Mouse (Mus musculus) forelimb bud, embryonic 11.5 days (tissue): ENCODE measurements at regions not wholly inside any gene's neighbourhood (a gene's known extent, or its start where the extent isn't known, plus 50 kb on each side); places are given as distances from the start of the nearest gene placed in this dataset.

Experiments
- DNase-seq: peaks from one replicate; pipeline ENCODE4 v3.0.0-alpha.2; 2012; ENCODE audit warnings: low read depth, low spot score

DNA sequence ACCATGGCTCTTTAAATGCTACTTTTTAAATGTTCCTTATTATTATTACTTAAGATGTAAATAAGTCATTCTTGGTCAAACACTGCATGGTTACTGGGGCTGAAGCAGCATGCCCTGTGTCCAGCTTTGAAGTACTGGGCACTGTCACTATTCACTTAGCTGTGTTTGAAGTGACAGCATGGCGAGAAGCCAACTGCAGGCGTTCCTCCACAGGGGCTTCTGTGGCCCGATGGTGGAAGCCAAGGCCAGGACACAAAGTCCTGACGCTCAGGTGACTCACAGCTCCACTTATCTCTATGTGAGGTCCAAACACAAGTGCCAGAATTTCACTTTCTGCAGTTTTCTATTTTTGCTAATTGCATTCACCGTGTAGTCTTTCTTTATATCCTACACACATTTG, 65.3 kb downstream of the Cdca7 start:
- DNase-seq = no peak

- no peak for DNase-seq
Observed at GRCm38 (mm10) chr2:72545453-72545852, 69.5 kb downstream of the Cdca7 start.

- DNase-seq = no peak
Observed at GRCm38 (mm10) chr2:72546476-72546875, 70.5 kb downstream of the Cdca7 start.

DNA sequence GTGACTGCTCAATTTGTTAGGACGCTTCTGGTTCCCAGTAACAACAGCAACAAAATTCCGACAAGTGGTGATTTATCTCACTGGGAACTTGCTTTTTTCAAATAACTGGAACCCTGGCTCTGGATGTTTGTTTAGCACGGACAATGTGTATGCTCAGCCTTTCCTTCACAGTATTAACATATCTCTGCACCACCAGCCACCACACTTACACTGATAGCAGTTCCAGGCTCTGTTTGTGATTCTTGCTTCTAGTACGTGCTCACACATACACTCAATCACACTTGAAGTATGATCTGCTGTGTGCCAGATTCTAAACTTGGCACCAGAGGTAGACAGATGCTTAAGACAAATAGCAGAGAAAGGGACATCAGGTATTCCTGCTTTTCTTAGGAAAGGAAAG, 71.0 kb downstream of the Cdca7 start:
- no peak for DNase-seq

DNA sequence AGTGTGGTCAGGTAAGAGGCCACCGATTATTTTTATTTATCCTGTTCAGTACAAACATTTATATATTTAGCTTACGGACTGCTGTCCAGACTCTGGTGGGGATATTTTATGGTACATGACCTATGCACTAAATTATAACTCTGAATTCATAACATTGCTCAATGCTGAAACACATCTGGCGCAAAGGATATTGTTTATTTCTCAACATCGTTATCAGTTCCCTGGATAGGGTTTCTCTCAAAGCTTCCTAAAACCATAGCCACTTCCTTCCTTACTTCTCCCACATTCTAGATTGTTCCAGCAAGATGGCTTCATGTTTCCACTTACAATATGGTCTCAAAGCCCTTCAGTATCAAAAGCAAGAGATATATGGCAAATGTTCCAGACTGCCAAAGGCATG, 75.3 kb downstream of the Cdca7 start:
- DNase-seq = no peak

- DNase-seq = no peak
Observed at GRCm38 (mm10) chr2:72554603-72555002, 78.6 kb downstream of the Cdca7 start.

DNA sequence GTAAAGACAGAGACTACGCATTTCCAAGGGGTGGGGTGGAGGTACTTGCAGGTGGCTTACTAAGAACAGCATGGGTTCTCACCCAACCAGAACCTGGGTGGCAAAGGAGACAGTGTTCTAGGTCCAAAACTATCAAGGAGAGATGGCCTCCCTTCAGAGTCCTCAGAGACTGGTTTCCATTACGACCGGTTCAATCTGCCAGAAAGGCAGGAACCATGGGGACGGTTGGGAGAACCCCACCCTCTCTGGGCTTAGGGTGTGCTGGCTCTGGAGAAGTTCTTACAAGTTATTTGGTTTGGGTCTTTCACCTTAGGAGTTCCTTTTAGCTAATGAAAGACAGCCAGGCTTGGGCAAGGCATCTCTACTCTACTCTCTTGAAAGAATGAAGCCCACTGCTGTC, 79.2 kb downstream of the Cdca7 start:
- DNase-seq = no peak

- DNase-seq = no peak
Observed at GRCm38 (mm10) chr2:72555556-72555955, 79.6 kb downstream of the Cdca7 start.

DNA sequence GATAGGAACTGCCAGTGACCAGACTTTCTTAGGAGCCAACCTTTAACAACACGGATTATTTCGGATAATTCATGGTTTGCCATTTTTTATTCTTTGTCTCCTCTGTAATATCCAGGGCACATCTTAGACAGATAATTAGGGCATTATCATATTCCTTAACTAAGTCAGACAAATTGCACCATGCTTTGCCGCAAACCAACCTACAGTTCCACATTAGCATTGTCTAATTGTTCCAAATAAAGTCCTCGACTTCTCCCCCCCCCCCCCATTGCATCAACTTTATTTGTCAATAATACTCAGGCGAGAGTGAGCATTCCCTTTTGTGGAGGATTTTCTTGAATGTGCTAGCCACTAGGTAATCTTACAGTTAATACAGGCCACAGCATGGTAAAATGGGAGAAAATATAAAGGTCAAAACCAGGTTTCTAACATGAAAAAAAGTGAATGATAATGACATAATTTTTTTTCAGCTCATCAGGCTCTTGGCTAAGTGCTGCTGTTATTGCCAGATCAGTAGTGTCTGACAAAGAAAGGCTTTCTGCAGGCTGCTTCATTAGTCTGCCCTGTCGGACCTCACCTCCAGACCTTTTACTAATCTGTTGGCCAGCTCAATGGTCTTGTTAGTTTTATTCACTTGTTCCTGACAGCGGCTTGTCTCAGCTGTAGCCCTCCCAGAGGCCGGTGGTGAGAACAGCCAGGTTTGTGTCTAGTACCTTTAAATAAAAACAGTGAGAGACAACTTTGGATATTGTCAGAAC, 80.3 kb downstream of the Cdca7 start:
- DNase-seq = no peak

DNA sequence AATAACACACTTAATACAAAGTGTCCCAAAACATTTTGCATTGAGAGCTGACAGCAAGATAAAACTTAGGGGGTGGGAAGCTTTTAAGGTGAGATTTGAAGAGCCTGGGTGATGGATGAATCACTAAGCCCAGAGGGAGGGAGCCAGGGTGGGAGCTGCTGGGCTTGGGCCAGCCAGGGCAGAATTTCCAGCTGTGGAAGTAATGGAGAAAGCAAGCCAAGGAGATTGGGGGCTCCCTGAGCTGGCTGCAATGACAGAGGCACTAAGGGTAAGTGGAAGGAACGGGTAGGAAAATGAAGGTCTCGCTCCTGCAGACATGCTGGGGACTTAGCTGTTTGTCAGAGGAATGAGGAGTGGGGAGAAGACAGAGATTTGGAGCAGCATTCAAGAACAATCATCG, 81.2 kb downstream of the Cdca7 start:
- no peak for DNase-seq

GRCm38 (mm10) chr2:72557565-72558260, 81.8 kb downstream of the Cdca7 start:
- peak; percentile 83 for DNase-seq

GRCm38 (mm10) chr2:72561383-72561782, 85.4 kb downstream of the Cdca7 start:
- no peak for DNase-seq

DNA sequence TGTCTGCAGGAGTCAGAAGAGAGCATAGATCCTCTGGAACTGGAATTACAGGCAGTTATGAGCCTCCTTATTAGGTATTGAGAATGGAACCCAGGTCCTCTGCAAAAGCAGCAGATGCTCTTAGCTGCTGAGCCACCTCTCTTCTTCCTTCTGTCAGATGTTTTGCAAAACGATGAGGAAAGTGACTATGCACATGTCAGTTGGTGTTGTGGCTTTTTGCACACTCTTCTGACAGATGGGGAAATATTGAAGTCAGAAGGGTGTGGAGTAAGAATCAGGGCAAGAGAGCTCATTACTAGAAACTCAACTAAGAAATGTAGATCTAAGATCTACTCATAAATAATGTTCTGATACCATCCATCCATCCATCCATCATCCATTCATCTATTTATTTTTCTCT, 102.4 kb downstream of the Cdca7 start:
- no peak for DNase-seq

DNA sequence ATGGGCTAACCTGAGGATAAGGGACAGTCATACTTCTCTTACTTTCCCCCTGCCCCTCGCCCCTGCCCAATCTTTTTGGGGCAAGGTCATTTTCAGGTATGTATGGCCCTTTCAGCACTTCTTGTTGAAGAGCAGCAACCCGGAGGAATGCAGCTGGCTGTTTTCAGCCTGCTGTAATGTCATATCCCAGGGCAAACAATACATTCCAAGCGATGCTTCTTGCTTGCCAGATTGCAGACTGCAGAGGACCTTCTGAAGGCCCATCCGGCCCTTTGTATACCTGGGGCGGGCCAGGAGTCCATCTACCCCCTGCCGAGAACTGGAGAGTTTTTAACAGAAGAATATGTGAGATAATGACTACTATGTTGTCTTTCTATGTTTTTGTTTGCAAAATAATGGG, 105.2 kb downstream of the Cdca7 start:
- DNase-seq = no peak

- no peak for DNase-seq
Observed at GRCm38 (mm10) chr2:72588814-72589213, 112.9 kb downstream of the Cdca7 start.

GRCm38 (mm10) chr2:72592011-72592410, 116.1 kb downstream of the Cdca7 start:
- DNase-seq = no peak

DNA sequence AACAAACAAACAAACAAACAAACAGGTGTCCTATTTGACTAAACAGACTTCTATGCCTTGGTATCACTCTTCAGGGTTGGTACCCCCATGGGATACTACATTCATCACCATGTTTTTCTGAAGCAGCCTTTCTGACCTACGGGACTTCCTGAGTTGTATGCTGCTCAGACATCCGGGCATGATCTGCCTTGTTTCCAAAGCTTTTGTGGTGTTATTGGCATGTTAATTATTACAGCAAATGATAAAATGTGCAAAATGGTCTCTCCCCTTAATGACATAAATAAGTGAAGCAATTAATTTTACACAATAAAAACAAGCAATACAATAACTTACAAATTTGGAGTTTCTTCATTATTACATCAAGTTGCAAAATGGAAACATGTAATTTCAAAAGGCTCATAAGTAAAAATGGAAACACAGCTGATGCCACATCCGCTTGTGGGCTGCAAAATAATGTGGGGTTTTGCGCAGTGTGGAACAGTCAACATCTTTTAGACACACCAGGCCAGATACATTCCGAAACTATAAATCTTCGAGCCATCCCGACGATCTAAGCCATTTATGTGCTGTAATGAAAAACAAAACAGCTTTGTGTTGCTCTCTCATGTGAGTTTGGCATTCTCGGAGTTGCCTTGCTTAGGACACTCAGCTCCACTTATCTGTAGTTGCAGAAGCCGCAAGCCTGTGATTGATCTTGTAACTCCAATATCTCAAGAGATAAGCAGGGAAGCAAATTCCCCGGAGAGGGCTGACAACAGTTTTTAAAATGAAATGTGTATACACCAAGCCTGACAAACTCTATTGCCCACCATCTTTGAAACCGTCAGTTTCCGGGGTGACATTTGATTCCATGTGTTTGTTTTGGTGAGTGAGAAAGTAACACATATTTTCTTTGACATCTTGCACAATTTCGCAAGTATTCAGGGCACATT, 121.3 kb downstream of the Cdca7 start:
- DNase-seq = no peak

DNA sequence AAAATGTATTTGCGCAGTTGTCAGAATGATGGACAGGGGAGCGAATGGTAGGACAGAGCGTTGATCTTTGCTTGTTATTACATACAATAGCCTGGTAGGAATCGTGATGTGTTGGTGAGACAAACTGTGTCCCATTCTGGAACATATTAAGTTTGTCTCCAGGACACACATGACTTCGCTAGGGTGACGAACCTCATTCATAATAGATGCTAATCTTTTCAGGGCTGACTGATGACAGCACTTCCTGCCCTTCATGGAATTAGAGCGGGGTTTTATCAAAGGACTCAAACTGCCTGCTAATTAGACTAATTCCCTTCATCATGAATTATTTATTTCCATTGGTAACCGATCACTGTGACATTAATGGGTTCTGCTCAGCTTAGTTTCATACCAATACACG, 122.0 kb downstream of the Cdca7 start:
- DNase-seq = no peak

DNA sequence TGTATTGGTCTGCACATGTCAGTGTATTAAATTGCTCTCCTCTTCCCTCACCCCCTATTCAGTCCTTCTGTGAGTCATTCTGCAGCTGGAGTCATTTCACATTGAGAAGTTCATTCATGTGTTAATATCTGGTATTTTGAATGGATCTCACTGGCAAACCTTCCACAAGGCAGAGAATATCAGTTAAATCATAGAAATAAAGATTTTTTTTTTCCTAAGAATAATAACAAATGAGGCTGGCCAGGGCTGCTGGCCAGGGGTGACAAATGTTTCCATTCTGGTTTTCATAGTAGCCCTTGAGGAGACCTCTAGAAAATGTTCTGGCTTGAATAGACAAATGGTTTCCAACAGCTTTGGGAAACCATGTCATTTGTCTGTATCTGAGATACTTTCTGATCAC, 124.8 kb downstream of the Cdca7 start:
- no peak for DNase-seq

DNA sequence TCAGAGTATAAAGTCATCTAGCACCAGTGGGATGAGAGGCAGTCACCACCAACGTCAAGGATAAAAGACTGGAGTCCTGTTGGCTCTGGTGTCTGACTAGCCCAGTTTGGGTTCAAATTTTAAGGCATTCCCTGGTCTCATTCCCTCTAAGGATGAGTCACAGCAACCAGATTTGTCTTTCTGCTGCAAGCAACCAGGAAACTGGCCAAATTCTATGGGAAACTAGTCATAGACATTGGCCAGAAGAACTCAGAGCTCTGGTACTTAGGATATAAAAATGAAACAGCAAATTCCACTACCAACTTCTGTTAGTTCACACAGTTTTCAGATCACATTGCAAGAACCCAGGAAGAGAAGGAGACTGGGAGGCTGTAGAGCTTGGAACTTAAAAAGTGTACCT, 126.2 kb downstream of the Cdca7 start:
- DNase-seq = no peak

DNA sequence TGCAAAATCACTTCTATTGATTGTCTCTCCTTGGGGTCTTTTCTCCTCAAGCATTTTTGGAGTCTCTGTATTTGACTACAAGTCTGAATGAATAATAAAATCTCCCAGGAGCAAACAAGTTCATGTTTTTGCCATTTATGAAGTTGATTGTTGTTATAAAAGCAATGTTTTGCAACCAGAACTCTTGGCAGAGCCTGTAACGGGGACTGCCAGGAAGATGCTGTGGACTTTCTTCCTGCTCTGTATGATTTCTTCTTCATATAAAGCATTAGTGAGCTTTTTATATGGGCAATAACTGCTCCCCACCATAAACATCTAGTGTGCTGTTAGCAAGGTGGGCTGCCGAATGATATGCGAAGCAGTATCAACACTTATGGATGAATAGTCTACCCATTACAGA, 136.3 kb downstream of the Cdca7 start:
- DNase-seq = no peak

- DNase-seq = no peak
Observed at GRCm38 (mm10) chr2:72614256-72614655, 138.3 kb downstream of the Cdca7 start.
